Mouse (Mus musculus) WW6 (cell line): ENCODE measurements at regions not wholly inside any gene's neighbourhood (a gene's known extent, or its start where the extent isn't known, plus 50 kb on each side); places are given as distances from the start of the nearest gene placed in this dataset.

ENCODE experiments used
- DNase-seq: peaks from one replicate; pipeline ENCODE4 v3.0.0-alpha.2; 2013; ENCODE audit warnings: low read depth, low spot score

- no peak for DNase-seq
Observed at GRCm38 (mm10) chr1:63851476-63852094, 82.5 kb upstream of the 4933402D24Rik start.

GRCm38 (mm10) chr1:63850262-63850661 lies 81.2 kb upstream of the 4933402D24Rik start:
- no peak for DNase-seq

- no peak for DNase-seq
Observed at GRCm38 (mm10) chr1:63828174-63828844, 59.2 kb upstream of the 4933402D24Rik start.

- no peak for DNase-seq
Observed at GRCm38 (mm10) chr1:63820614-63821270, 51.7 kb upstream of the 4933402D24Rik start.

GRCm38 (mm10) chr1:63819536-63820254 lies 50.6 kb upstream of the 4933402D24Rik start:
- no peak for DNase-seq
